Mouse (Mus musculus) intestine, embryonic 16.5 days (tissue): ENCODE data around the gene Tyro3. TPM values are rescaled to one million over a fixed set of nuclear protein-coding genes. Genes with fewer than 3 reads are reported as not detected.

Experiments
- ATAC-seq: fragments of 200-750 bp; cut with Nextera tagmentation; 2 replicates; pipeline ENCODE4 v1.8.0; 2017; ENCODE audit warnings: moderate TSS enrichment, moderate library complexity
- H3K27ac ChIP-seq: fragments of 300-500 bp; sonication (generic); 2 replicates; pipeline ENCODE4 v1.5.1; 2014; ENCODE audit warnings: mild to moderate bottlenecking, low read length
- H3K27me3 ChIP-seq: fragments of 300-500 bp; sonication (generic); replicated peaks from 2 replicates; pipeline ENCODE4 v1.6.1; 2014; ENCODE audit warnings: low read length, control low read depth, mixed read lengths; ENCODE audit not compliant: control insufficient read depth, insufficient read depth
- H3K36me3 ChIP-seq: fragments of 300-500 bp; sonication (generic); 2 replicates; pipeline ENCODE4 v1.6.1; 2014; ENCODE audit warnings: low read length, control low read depth; ENCODE audit not compliant: control insufficient read depth, insufficient read depth
- H3K4me1 ChIP-seq: fragments of 300-500 bp; sonication (generic); 2 replicates; pipeline ENCODE4 v1.6.1; 2014; ENCODE audit warnings: low read length, control low read depth, mixed read lengths; ENCODE audit not compliant: control insufficient read depth, insufficient read depth
- H3K4me2 ChIP-seq: fragments of 300-500 bp; sonication (generic); 2 replicates; pipeline ENCODE4 v1.6.1; 2014; ENCODE audit warnings: low read depth, low read length, control low read depth
- H3K4me3 ChIP-seq: fragments of 300-500 bp; sonication (generic); 2 replicates; pipeline ENCODE4 v1.5.1; 2014; ENCODE audit warnings: mild to moderate bottlenecking, low read length
- H3K9ac ChIP-seq: fragments of 300-500 bp; sonication (generic); 2 replicates; pipeline ENCODE4 v1.6.1; 2014; ENCODE audit warnings: low read depth, low read length
- H3K9me3 ChIP-seq: fragments of 300-500 bp; sonication (generic); 2 replicates; pipeline ENCODE4 v1.6.1; 2016; ENCODE audit warnings: low read length, control low read depth; ENCODE audit not compliant: control insufficient read depth
- WGBS: fragments of 180-500 bp; shearing (Covaris S2); extraction: QIAGEN DNeasy Blood & Tissue Kit; methylation state at CpG from one replicate; pipeline ENCODE4 v1.1.7; 2014; 5-methylcytosine and 5-hydroxymethylcytosine counted together
- polyA plus RNA-seq: library from polyadenylated mRNA; unstranded; fragments of >200 nt; fragmentation: Nextera tagmentation; extraction: Ambion mirVana; gene quantifications from 2 replicates; pipeline ENCODE4 v1.2.1, GENCODE M21; 2015

Tyro3 gene
- polyA plus RNA-seq, 1 experiment from 2014 or later, result 11.4 TPM

- Histone ChIP-seq H3K9me3 (no peaks in the 10 kb centered on the region), H3K27ac (no peak overlapping the region), H3K9ac (peak overlapping the region; percentile 15; the same call in 1 of the 2 replicates), H3K4me3 (no peak overlapping the region), H3K36me3 (no peaks in the 10 kb centered on the region), H3K4me2 (no peak overlapping the region), H3K27me3 (no peaks in the 10 kb centered on the region), H3K4me1 (peaks cover 27% of the 10 kb centered on the region)
- 65% methylated on average over 10 of the region's 10 CpGs for WGBS
- ATAC-seq, result no peak
Measured at GRCm38 (mm10) chr2:119802767-119803617, 5.5 kb downstream of the Tyro3 start.

GRCm38 (mm10) chr2:119803618-119804274 lies 6.2 kb downstream of the Tyro3 start:
- Histone ChIP-seq H3K36me3 (no peaks in the 10 kb centered on the region), H3K4me2 (no peak overlapping the region), H3K27ac (no peak overlapping the region), H3K9me3 (no peaks in the 10 kb centered on the region), H3K9ac (no peak overlapping the region), H3K27me3 (no peaks in the 10 kb centered on the region), H3K4me3 (no peak overlapping the region), H3K4me1 (peaks cover 23% of the 10 kb centered on the region)
- whole genome bisulfite sequencing, result 52% methylated on average over 6 of the region's 6 CpGs
- no peak for ATAC-seq

GRCm38 (mm10) chr2:119804275-119804628 lies 6.7 kb downstream of the Tyro3 start:
- WGBS, result 64% methylated on average over 5 of the region's 5 CpGs
- no peak overlapping the region for H3K27ac ChIP-seq
- no peaks in the 10 kb centered on the region for H3K9me3 ChIP-seq
- H3K4me3 ChIP-seq, result no peak overlapping the region
- no peak overlapping the region for H3K4me2 ChIP-seq
- peaks cover 20% of the 10 kb centered on the region for H3K4me1 ChIP-seq
- H3K9ac ChIP-seq, result no peak overlapping the region
- H3K27me3 ChIP-seq, result no peaks in the 10 kb centered on the region
- H3K36me3 ChIP-seq, result no peaks in the 10 kb centered on the region
- no peak for ATAC-seq

- H3K4me2 ChIP-seq, result no peak overlapping the region
Measured at GRCm38 (mm10) chr2:119804776-119805175, 7.2 kb downstream of the Tyro3 start.

GRCm38 (mm10) chr2:119805536-119805935 lies 8.0 kb downstream of the Tyro3 start:
- peaks cover 16% of the 10 kb centered on the region for H3K4me1 ChIP-seq
- no peaks in the 10 kb centered on the region for H3K36me3 ChIP-seq
- no peak overlapping the region for H3K9ac ChIP-seq
- WGBS, result 76% methylated on average over 8 of the region's 8 CpGs
- H3K4me3 ChIP-seq, result no peak overlapping the region
- no peaks in the 10 kb centered on the region for H3K9me3 ChIP-seq
- H3K4me2 ChIP-seq, result no peak overlapping the region
- H3K27ac ChIP-seq, result no peak overlapping the region
- H3K27me3 ChIP-seq, result no peaks in the 10 kb centered on the region
- ATAC-seq, result no peak

More at GRCm38 (mm10) chr2:119804776-119805175, 7.2 kb downstream of the Tyro3 start:
- Histone ChIP-seq H3K9me3 (no peaks in the 10 kb centered on the region), H3K27ac (no peak overlapping the region), H3K4me1 (peaks cover 20% of the 10 kb centered on the region), H3K9ac (no peak overlapping the region), H3K36me3 (no peaks in the 10 kb centered on the region), H3K27me3 (no peaks in the 10 kb centered on the region), H3K4me3 (no peak overlapping the region)
- 66% methylated on average over 9 of the region's 9 CpGs for WGBS
- ATAC-seq, result no peak

GRCm38 (mm10) chr2:119808438-119808837 lies 10.9 kb downstream of the Tyro3 start:
- Histone ChIP-seq H3K36me3 (peaks cover 6% of the 10 kb centered on the region; the same call in 1 of the 2 replicates), H3K4me3 (no peak overlapping the region), H3K27me3 (no peaks in the 10 kb centered on the region), H3K9me3 (no peaks in the 10 kb centered on the region), H3K4me1 (no peaks in the 10 kb centered on the region), H3K4me2 (no peak overlapping the region), H3K9ac (no peak overlapping the region), H3K27ac (no peak overlapping the region)
- no peak for ATAC-seq
- 38% methylated on average over 4 of the region's 4 CpGs for WGBS

GRCm38 (mm10) chr2:119808881-119809280 lies 11.3 kb downstream of the Tyro3 start:
- H3K9me3 ChIP-seq, result no peaks in the 10 kb centered on the region
- no peaks in the 10 kb centered on the region for H3K4me1 ChIP-seq
- H3K9ac ChIP-seq, result no peak overlapping the region
- no peak overlapping the region for H3K4me3 ChIP-seq
- no peak; the same call in 1 of the 2 replicates for ATAC-seq
- H3K36me3 ChIP-seq, result peaks cover 6% of the 10 kb centered on the region; the same call in 1 of the 2 replicates
- no peak overlapping the region for H3K4me2 ChIP-seq
- H3K27ac ChIP-seq, result no peak overlapping the region
- WGBS, result 45% methylated on average over 4 of the region's 4 CpGs
- no peaks in the 10 kb centered on the region for H3K27me3 ChIP-seq

GRCm38 (mm10) chr2:119810890-119811289 lies 13.4 kb downstream of the Tyro3 start:
- WGBS, result 81% methylated on average over 12 of the region's 12 CpGs
- ATAC-seq, result no peak
- Histone ChIP-seq H3K4me3 (no peak overlapping the region), H3K36me3 (peaks cover 6% of the 10 kb centered on the region; the same call in 1 of the 2 replicates), H3K9ac (no peak overlapping the region), H3K4me1 (no peaks in the 10 kb centered on the region), H3K27ac (no peak overlapping the region), H3K9me3 (no peaks in the 10 kb centered on the region), H3K4me2 (no peak overlapping the region), H3K27me3 (no peaks in the 10 kb centered on the region)

- Histone ChIP-seq H3K27ac (no peak overlapping the region), H3K4me2 (no peak overlapping the region), H3K36me3 (peaks cover 8% of the 10 kb centered on the region; the same call in 1 of the 2 replicates), H3K9me3 (no peaks in the 10 kb centered on the region), H3K9ac (no peak overlapping the region), H3K4me1 (no peaks in the 10 kb centered on the region), H3K4me3 (no peak overlapping the region), H3K27me3 (no peaks in the 10 kb centered on the region)
- no peak for ATAC-seq
- 83% methylated on average over 14 of the region's 14 CpGs for WGBS
Measured at GRCm38 (mm10) chr2:119811490-119812146, 14.1 kb downstream of the Tyro3 start.
